Comparison of ENCODE assay signal across 8 mouse cellular contexts in genomic region chr10:122931193-122931832, GRCm38 (mm10).
DNase-seq lines count a peak whose midpoint lies in the region; ATAC-seq and TF ChIP-seq lines count a peak whose summit lies in the region.

No protein-coding gene starts in this region.

- H3K27me3 ChIP-seq in Patski: no peaks in the 10 kb centered on the region
- H3K27me3 ChIP-seq in hindbrain, embryonic 16.5 days (replicated peaks; ENCODE audit: control insufficient read depth, insufficient read depth, low read length): no peaks in the 10 kb centered on the region
- H3K27me3 ChIP-seq in midbrain, postnatal 0 days (ENCODE audit: insufficient read depth, low read length): no peaks in the 10 kb centered on the region
- no peaks in the 10 kb centered on the region for H3K27me3 ChIP-seq in thymus, adult 2 months (ENCODE audit: control insufficient read depth, insufficient read depth, low read length)

- intact Hi-C loops in left cerebral cortex, postnatal 10 days (cut with DNase I): loop anchor here (5.0 kb wide), 1 partner anchor 51 kb away; no protein-coding TSS in a partner anchor

- TF ChIP-seq CTCF in Patski (IDR thresholded peaks at IDR 0.05): no peak
- TF ChIP-seq CTCF in midbrain, postnatal 0 days (IDR thresholded peaks at IDR 0.05): no peak
- TF ChIP-seq CTCF in thymus, adult 2 months (IDR thresholded peaks at IDR 0.05; ENCODE audit: borderline replicate concordance, control insufficient read depth, extremely low read depth, insufficient read depth, low read length, poor library complexity): no peak

- no peaks in the 10 kb centered on the region for H3K9me3 ChIP-seq in hindbrain, embryonic 16.5 days (ENCODE audit: control insufficient read depth, low read length)
- H3K9me3 ChIP-seq in midbrain, postnatal 0 days (ENCODE audit: low read length): no peaks in the 10 kb centered on the region

- TF ChIP-seq POLR2A in thymus, adult 2 months (IDR thresholded peaks at IDR 0.05; ENCODE audit: control insufficient read depth, extremely low read depth, insufficient read depth, low read length, poor library complexity): no peak

- no peak for ATAC-seq in Patski
- peak; percentile 88 for ATAC-seq in hindbrain, embryonic 16.5 days
- peak; percentile 88 for ATAC-seq in midbrain, postnatal 0 days (ENCODE audit: low FRiP score)
- ATAC-seq in erythroblast, adult 5-6 weeks (replicated peaks; ENCODE audit: low FRiP score, poor library complexity, severe bottlenecking): no peak

- CTCF ChIA-PET in Patski (lab: Charles Lee): no interaction called here

- POLR2A ChIA-PET in Patski (lab: Charles Lee): no interaction called here

- peak overlapping the region; percentile 73 for H3K27ac ChIP-seq in hindbrain, embryonic 16.5 days (ENCODE audit: low read depth, low read length)
- peak overlapping the region; percentile 65 for H3K27ac ChIP-seq in midbrain, postnatal 0 days (ENCODE audit: low read depth, low read length)
- H3K27ac ChIP-seq in thymus, adult 2 months (ENCODE audit: control insufficient read depth, insufficient read depth, low read length): no peak overlapping the region

- peak; percentile 20 for DNase-seq in Patski (ENCODE audit: low read depth, low spot score)
- DNase-seq in cerebellum, postnatal 25 days: peak; percentile 70 to 79
- DNase-seq in gastrocnemius, adult 18-20 months (ENCODE audit: low spot score): peak; percentile 53
- DNase-seq in left cerebral cortex, postnatal 10 days (ENCODE audit: extremely low spot score in 1 of 2, low spot score in 2 of 2): peak; percentile 67 to 84
- peak; percentile 79 for DNase-seq in midbrain, postnatal 0 days (ENCODE audit: low spot score)
- no peak for DNase-seq in thymus, adult 2 months

- in situ Hi-C loops in Patski (cut with MboI; ENCODE audit: low pct_unique_long_range_greater_than_20kb): no loop called here

- H3K4me1 ChIP-seq in hindbrain, embryonic 16.5 days (ENCODE audit: control insufficient read depth, insufficient read depth, low read depth, low read length): peaks cover 34% of the 10 kb centered on the region
- peaks cover 10% of the 10 kb centered on the region; the same call in 1 of the 2 replicates for H3K4me1 ChIP-seq in midbrain, postnatal 0 days (ENCODE audit: insufficient read depth, low read length)
- H3K4me1 ChIP-seq in thymus, adult 2 months (replicated peaks; ENCODE audit: control insufficient read depth, insufficient read depth, low read length): peaks cover 29% of the 10 kb centered on the region

- H3K4me3 ChIP-seq in hindbrain, embryonic 16.5 days (ENCODE audit: low read length): no peak overlapping the region
- no peak overlapping the region for H3K4me3 ChIP-seq in midbrain, postnatal 0 days (ENCODE audit: low read depth, low read length)
- no peak overlapping the region for H3K4me3 ChIP-seq in thymus, adult 2 months (ENCODE audit: control insufficient read depth, insufficient read depth, low read length)

- WGBS in hindbrain, embryonic 16.5 days: 9% methylated on average over 13 of the region's 13 CpGs
- 8% methylated on average over 13 of the region's 13 CpGs for whole genome bisulfite sequencing in midbrain, postnatal 0 days
- WGBS in thymus, adult 2 months: 57% methylated on average over 13 of the region's 13 CpGs

- peak overlapping the region; percentile 17; the same call in 1 of the 2 replicates for H3K4me2 ChIP-seq in hindbrain, embryonic 16.5 days (ENCODE audit: low read length)
- H3K4me2 ChIP-seq in midbrain, postnatal 0 days (ENCODE audit: low read depth, low read length, poor library complexity, severe bottlenecking): no peak overlapping the region

- H3K9ac ChIP-seq in hindbrain, embryonic 16.5 days (ENCODE audit: low read depth, low read length): no peak overlapping the region
- H3K9ac ChIP-seq in midbrain, postnatal 0 days (replicated peaks; ENCODE audit: low read length, poor library complexity, severe bottlenecking): no peak overlapping the region

- H3K36me3 ChIP-seq in hindbrain, embryonic 16.5 days (ENCODE audit: control insufficient read depth, insufficient read depth, low read length): no peaks in the 10 kb centered on the region
- no peaks in the 10 kb centered on the region for H3K36me3 ChIP-seq in midbrain, postnatal 0 days (ENCODE audit: insufficient read depth, low read length)
- H3K36me3 ChIP-seq in thymus, adult 2 months (ENCODE audit: control insufficient read depth, insufficient read depth, low read length): peaks cover 19% of the 10 kb centered on the region

Comparison
In these comparisons a context has a peak if more than half of its experiments do, and no peak if none do; other contexts are left out.
1. ATAC-seq: peak in hindbrain, embryonic 16.5 days (single experiment) and midbrain, postnatal 0 days (single experiment); none in Patski (single experiment) and erythroblast, adult 5-6 weeks (single experiment).